Mouse (Mus musculus) thymus, postnatal 25 days (tissue): ENCODE measurements around the gene Ralgps1.

Experiments used
- DNase-seq: peaks from one replicate; pipeline ENCODE4 v3.0.0; 2022

Gene Ralgps1

GRCm38 (mm10) chr2:33370777-33371647, at the start of gene Ralgps1:
Gene Ralgps1, minus strand, starts transcription at chr2:33371486.
- peak; percentile 95 for DNase-seq

GRCm38 (mm10) chr2:33417454-33417853, 46.2 kb upstream of the Ralgps1 start:
- no peak for DNase-seq

GRCm38 (mm10) chr2:33414019-33414418, 42.7 kb upstream of the Ralgps1 start:
- DNase-seq, result no peak

- DNase-seq, result no peak
These were observed 40.8 kb upstream of the Ralgps1 start for GRCm38 (mm10) chr2:33412111-33412510.

- DNase-seq, result peak; percentile 47
These were observed 32.3 kb upstream of the Ralgps1 start for GRCm38 (mm10) chr2:33403511-33404003.

GRCm38 (mm10) chr2:33402638-33403037, 31.4 kb upstream of the Ralgps1 start:
- no peak for DNase-seq

- DNase-seq, result peak; percentile 65
These were observed 30.9 kb upstream of the Ralgps1 start for GRCm38 (mm10) chr2:33402236-33402635.

- peak; percentile 38 for DNase-seq
These were observed 29.9 kb upstream of the Ralgps1 start for GRCm38 (mm10) chr2:33401217-33401616.

- no peak for DNase-seq
These were observed 29.3 kb upstream of the Ralgps1 start for GRCm38 (mm10) chr2:33400541-33400940.

GRCm38 (mm10) chr2:33399091-33399490, 27.8 kb upstream of the Ralgps1 start:
- no peak for DNase-seq

- no peak for DNase-seq
These were observed 25.8 kb upstream of the Ralgps1 start for GRCm38 (mm10) chr2:33397036-33397435.

- DNase-seq, result no peak
These were observed 23.8 kb upstream of the Ralgps1 start for GRCm38 (mm10) chr2:33395053-33395452.

GRCm38 (mm10) chr2:33393951-33394635, 22.8 kb upstream of the Ralgps1 start:
- no peak for DNase-seq

- no peak for DNase-seq
These were observed 21.7 kb upstream of the Ralgps1 start for GRCm38 (mm10) chr2:33393021-33393420.

GRCm38 (mm10) chr2:33371648-33372408, 542 bp upstream of the Ralgps1 start:
- no peak for DNase-seq

- no peak for DNase-seq
These were observed 960 bp downstream of the Ralgps1 start for GRCm38 (mm10) chr2:33370276-33370776.

GRCm38 (mm10) chr2:33369453-33369852, 1.8 kb downstream of the Ralgps1 start:
- no peak for DNase-seq

- no peak for DNase-seq
These were observed 2.8 kb downstream of the Ralgps1 start for GRCm38 (mm10) chr2:33368486-33368885.

- no peak for DNase-seq
These were observed 5.4 kb downstream of the Ralgps1 start for GRCm38 (mm10) chr2:33365703-33366471.

- no peak for DNase-seq
These were observed 6.6 kb downstream of the Ralgps1 start for GRCm38 (mm10) chr2:33364656-33365055.

- DNase-seq, result no peak
These were observed 7.4 kb downstream of the Ralgps1 start for GRCm38 (mm10) chr2:33363890-33364289.

- DNase-seq, result no peak
These were observed 10.1 kb downstream of the Ralgps1 start for GRCm38 (mm10) chr2:33361139-33361716.
